Mouse (Mus musculus) bone marrow, adult 2 months (tissue): ENCODE measurements around the gene Ibsp. TPM values are rescaled to one million over a fixed set of nuclear protein-coding genes. Genes with fewer than 3 reads are reported as not detected.

Source experiments
- H3K27ac ChIP-seq: fragments of 200-500 bp; 2 replicates; pipeline ENCODE4 v1.5.1; 2012; ENCODE audit warnings: low read depth, mild to moderate bottlenecking, control low read depth, inconsistent platforms, low read length; ENCODE audit not compliant: control insufficient read depth, poor library complexity, insufficient read depth
- H3K4me1 ChIP-seq: fragments of 200-500 bp; 2 replicates; pipeline ENCODE4 v1.6.1; 2011; ENCODE audit warnings: low read length; ENCODE audit not compliant: control insufficient read depth, insufficient read depth
- H3K4me3 ChIP-seq: fragments of 200-500 bp; replicated peaks from 2 replicates; pipeline ENCODE3; 2011; ENCODE audit warnings: mild to moderate bottlenecking, low read depth, low read length, control low read depth; ENCODE audit not compliant: control insufficient read depth
- CTCF ChIP-seq: fragments of 200-500 bp; IDR thresholded peaks from 2 replicates; pipeline ENCODE4 v1.5.1; 2011; ENCODE audit warnings: low read length, control low read depth; ENCODE audit not compliant: control insufficient read depth, insufficient read depth
- POLR2A ChIP-seq: fragments of 200-500 bp; IDR thresholded peaks from 2 replicates; pipeline ENCODE4 v1.6.1; 2011; ENCODE audit warnings: low read depth, mild to moderate bottlenecking, control low read depth, low read length, borderline replicate concordance; ENCODE audit not compliant: control insufficient read depth
- whole genome bisulfite sequencing: fragments of 180-500 bp; shearing (Covaris S2); methylation state at CpG from one replicate; pipeline ENCODE4 v1.1.7; 2018; 5-methylcytosine and 5-hydroxymethylcytosine counted together
- polyA plus RNA-seq: library from polyadenylated mRNA; stranded (reverse); fragments of >200 nt; gene quantifications from 2 replicates; pipeline ENCODE4 v1.2.4, GENCODE M21; 2011; ENCODE audit warnings: low replicate concordance; ENCODE audit not compliant: missing spikeins, insufficient read depth, insufficient read length

The Ibsp gene
- polyA plus RNA-seq: 63.2 and 88.6 TPM in 2 replicates

DNA sequence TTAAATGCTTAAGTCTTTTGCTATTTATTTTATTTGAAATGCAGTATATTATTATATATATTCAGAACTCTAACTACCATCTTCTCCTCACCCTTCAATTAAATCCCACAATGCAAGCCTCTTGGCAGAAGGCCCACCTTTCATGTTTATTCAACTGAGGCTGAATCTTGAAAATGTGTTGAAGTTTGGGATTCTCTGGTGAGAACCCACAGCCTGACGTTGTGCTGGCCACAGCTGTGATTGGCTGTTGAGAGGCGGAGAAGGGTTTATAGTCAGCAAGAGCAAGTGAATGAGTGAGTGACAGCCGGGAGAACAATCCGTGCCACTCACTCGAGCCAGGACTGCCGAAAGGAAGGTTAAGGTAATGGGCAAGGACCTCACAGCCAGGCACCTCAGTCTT lies at the start of gene Ibsp:
Gene Ibsp, plus strand, starts transcription at position 178 of the 400 bp plus-strand sequence.
- no peak for TF ChIP-seq CTCF
- no peak for TF ChIP-seq POLR2A
- H3K27ac ChIP-seq: no peak within 1 kb of the TSS
- WGBS: 64% methylated on average over 6 of the region's 6 CpGs
- no peaks in the 10 kb centered on the region for H3K4me1 ChIP-seq
- H3K4me3 ChIP-seq: no peak within 1 kb of the TSS

DNA sequence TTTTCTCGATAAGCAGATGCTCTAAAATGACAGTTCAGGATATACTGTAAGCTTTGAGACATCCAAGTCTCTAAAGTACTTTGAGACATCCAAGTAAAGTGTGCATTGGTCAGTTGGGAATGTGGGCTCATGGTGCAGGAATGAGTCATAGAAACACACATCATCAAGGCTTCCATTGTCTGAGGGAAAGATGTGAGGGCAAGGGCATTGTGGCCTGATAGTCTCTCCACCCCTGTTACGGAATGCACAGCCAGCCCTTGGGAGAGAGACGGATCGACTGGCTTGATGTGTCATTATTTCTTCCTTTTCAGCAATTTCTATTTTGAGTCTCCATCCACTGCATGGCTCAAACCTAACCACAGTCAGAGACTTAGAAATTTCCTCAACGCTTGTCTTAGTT lies 47.2 kb upstream of the Ibsp start:
- no peak overlapping the region for H3K27ac ChIP-seq
- no peak for TF ChIP-seq POLR2A
- no peak for TF ChIP-seq CTCF
- no peaks in the 10 kb centered on the region for H3K4me1 ChIP-seq
- 73% methylated on average over 5 of the region's 5 CpGs for WGBS
- H3K4me3 ChIP-seq: no peak overlapping the region

DNA sequence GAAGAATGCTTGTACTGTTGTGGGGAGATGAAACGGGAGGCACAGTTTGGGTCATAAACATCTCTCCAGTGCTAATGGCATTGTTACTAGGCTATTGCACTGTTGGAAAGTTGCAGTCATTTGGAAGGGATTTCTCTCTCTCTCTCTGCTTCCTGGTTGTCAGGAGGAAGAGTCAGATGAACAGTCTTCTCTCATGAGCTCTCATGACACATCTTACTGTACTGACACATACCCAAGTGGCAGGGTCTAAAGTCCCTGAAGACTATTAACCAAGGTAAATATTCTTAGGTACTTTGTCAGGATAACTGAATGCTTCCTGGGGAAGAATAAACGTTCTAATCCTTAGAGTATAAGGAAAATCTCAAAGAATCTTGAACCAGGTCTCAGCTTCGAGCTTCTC lies 42.4 kb upstream of the Ibsp start:
- WGBS: 63% methylated on average over 3 of the region's 3 CpGs
- Histone ChIP-seq H3K27ac (no peak overlapping the region), H3K4me1 (no peaks in the 10 kb centered on the region), H3K4me3 (no peak overlapping the region)
- TF ChIP-seq POLR2A (no peak), CTCF (no peak)

DNA sequence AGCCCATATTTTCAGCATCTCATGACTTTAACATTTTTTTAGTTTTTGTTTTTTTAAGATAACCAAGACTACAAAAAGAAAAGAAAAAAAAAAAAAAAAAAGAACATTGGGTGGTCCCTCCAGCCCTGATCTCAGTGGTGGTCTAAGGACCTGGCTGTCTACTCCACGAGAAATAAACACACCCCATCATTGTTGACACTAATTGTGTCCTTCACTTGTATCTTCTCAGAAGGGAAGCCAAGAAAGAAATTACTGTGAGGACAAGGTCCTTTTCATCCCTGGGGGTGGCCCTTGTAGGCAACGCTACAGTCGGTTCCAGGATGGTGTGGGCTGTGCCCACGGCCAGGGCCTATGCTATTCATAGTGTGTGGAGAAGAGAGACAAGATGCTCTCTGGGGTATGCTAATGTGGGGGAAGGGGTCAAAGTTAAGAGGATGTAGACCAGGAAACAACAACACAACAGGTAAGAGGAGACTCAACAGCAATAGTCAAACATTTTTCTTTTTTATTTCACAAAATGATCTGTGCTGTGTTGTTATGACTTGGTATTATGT lies 37.0 kb upstream of the Ibsp start:
- Histone ChIP-seq H3K4me1 (no peaks in the 10 kb centered on the region), H3K4me3 (no peak overlapping the region), H3K27ac (no peak overlapping the region)
- no peak for TF ChIP-seq CTCF
- no peak for TF ChIP-seq POLR2A
- 72% methylated on average over 4 of the region's 4 CpGs for WGBS

- Histone ChIP-seq H3K27ac (no peak overlapping the region), H3K4me3 (no peak overlapping the region), H3K4me1 (no peaks in the 10 kb centered on the region)
- TF ChIP-seq POLR2A (no peak), CTCF (no peak)
- 81% methylated on average over 13 of the region's 13 CpGs for WGBS
These were observed 35.8 kb upstream of the Ibsp start for GRCm38 (mm10) chr5:104263014-104263776.

DNA sequence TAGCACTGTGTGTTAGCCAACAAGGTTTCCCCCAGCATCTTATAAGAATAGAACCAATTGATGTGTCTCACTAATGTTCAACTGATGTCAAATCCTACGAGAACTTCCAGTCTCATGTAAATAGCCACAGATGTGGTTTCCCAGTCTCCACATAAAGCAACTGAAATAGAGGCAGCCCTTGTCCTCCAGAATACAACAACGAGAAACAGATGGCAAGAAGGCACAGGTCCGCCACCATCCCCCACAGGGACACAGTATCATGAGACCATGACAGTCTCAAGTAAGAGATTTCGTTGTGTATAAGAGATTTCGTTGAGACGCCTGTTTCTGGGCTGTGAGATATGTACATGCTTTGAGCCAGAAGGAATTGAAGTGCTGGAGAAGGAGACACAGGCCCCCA lies 4.8 kb upstream of the Ibsp start:
- no peak for TF ChIP-seq CTCF
- no peak for TF ChIP-seq POLR2A
- no peak overlapping the region for H3K4me3 ChIP-seq
- no peaks in the 10 kb centered on the region for H3K4me1 ChIP-seq
- 75% methylated on average over 6 of the region's 6 CpGs for WGBS
- no peak overlapping the region for H3K27ac ChIP-seq

- TF ChIP-seq POLR2A (no peak), CTCF (no peak)
- Histone ChIP-seq H3K27ac (no peak overlapping the region), H3K4me1 (no peaks in the 10 kb centered on the region), H3K4me3 (no peak overlapping the region)
- 52% methylated on average over 1 of the region's 1 CpGs for WGBS
These were observed 15.1 kb downstream of the Ibsp start for GRCm38 (mm10) chr5:104314073-104314472.

DNA sequence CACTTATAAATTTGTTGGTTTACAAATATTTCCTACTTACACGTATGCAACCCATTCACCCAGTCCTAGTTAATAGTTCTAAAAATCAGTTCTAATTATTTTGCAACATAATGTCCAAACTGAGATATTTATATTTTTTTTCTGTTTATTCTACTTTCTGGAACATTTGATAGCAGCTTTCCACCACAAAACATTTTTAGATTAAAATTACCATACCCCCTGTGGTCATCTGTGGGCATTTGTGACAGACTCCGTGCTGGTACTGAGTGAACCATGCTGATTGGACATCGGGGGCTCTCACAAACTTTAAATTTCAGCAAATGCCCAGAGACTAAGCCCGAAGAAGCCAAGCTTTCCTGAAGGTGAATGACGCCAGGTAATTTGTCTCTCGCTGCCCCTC lies 26.1 kb downstream of the Ibsp start, which contains the start of gene Mepe:
Gene Mepe, plus strand, starts transcription at position 301 of the 400 bp plus-strand sequence.
- 84% methylated on average over 6 of the region's 6 CpGs for WGBS
- Histone ChIP-seq H3K4me1 (no peaks in the 10 kb centered on the region), H3K27ac (no peak within 1 kb of the TSS), H3K4me3 (no peak within 1 kb of the TSS)
- TF ChIP-seq POLR2A (no peak), CTCF (no peak)

DNA sequence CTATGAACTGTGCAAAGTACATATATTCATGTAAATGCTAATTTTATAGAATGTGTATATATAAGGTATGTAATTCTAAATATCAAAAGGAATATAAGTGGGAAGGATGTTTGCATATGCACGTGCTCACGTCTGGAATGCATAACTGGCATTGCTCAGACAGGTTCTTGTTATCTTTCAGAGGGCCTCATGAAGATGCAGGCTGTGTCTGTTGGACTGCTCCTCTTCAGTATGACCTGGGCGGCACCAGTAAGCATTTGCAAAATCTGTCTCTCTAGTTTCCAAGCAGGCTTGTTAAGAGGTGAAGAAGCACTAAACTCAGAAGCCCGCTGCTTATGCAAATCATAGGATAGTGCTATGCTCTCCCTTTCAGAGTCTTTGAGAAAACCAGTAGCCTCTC lies 27.9 kb downstream of the Ibsp start:
- 67% methylated on average over 4 of the region's 4 CpGs for WGBS
- H3K27ac ChIP-seq: no peak overlapping the region
- TF ChIP-seq CTCF (no peak), POLR2A (no peak)
- H3K4me1 ChIP-seq: no peaks in the 10 kb centered on the region
- H3K4me3 ChIP-seq: no peak overlapping the region
